Mouse (Mus musculus): Measurements from ENCODE around the gene Sox18.

The Sox18 gene

GRCm38 (mm10) chr2:181671326-181671725, at the start of gene Sox18:
Gene Sox18, minus strand, starts transcription at chr2:181671640.
- no peak for DNase-seq (ENCODE audit: low spot score in 2 of 2)

GRCm38 (mm10) chr2:181721200-181721599, 49.8 kb upstream of the Sox18 start:
- no peak for DNase-seq (ENCODE audit: low spot score in 2 of 2)

- DNase-seq (ENCODE audit: low spot score in 2 of 2) = no peak
Observed at GRCm38 (mm10) chr2:181720061-181720460, 48.6 kb upstream of the Sox18 start.

- no peak for DNase-seq (ENCODE audit: low spot score in 2 of 2)
Observed at GRCm38 (mm10) chr2:181716991-181717390, 45.6 kb upstream of the Sox18 start.

- DNase-seq (ENCODE audit: low spot score in 2 of 2) = no peak
Observed at GRCm38 (mm10) chr2:181715382-181715781, 43.9 kb upstream of the Sox18 start.

GRCm38 (mm10) chr2:181714903-181715326, 43.5 kb upstream of the Sox18 start, which contains the start of gene Oprl1:
Gene Oprl1, plus strand, starts transcription at chr2:181715016.
- DNase-seq (ENCODE audit: low spot score in 2 of 2) = peak in 1 of 2 experiments; percentile 15

- DNase-seq (ENCODE audit: low spot score in 2 of 2) = no peak
Observed at GRCm38 (mm10) chr2:181713749-181714148, 42.3 kb upstream of the Sox18 start.

- peak in 1 of 2 experiments; percentile 32 for DNase-seq (ENCODE audit: low spot score in 2 of 2)
Observed at GRCm38 (mm10) chr2:181706668-181707067, 35.2 kb upstream of the Sox18 start.

GRCm38 (mm10) chr2:181698241-181698640, 26.8 kb upstream of the Sox18 start, which contains the start of gene Lkaaear1:
Gene Lkaaear1, minus strand, starts transcription at chr2:181698442.
- DNase-seq (ENCODE audit: low spot score in 2 of 2) = no peak

- no peak for DNase-seq (ENCODE audit: low spot score in 2 of 2)
Observed at GRCm38 (mm10) chr2:181696801-181697420, 25.5 kb upstream of the Sox18 start.

- DNase-seq (ENCODE audit: low spot score in 2 of 2) = no peak
Observed at GRCm38 (mm10) chr2:181695776-181696175, 24.3 kb upstream of the Sox18 start.

GRCm38 (mm10) chr2:181694581-181694980, 23.1 kb upstream of the Sox18 start:
- DNase-seq (ENCODE audit: low spot score in 2 of 2) = no peak

GRCm38 (mm10) chr2:181693339-181694280, 22.2 kb upstream of the Sox18 start, which contains the start of gene Rgs19:
Gene Rgs19, minus strand, starts transcription at chr2:181693977.
- peak; percentile 83 for DNase-seq (ENCODE audit: low spot score in 2 of 2)

- no peak for DNase-seq (ENCODE audit: low spot score in 2 of 2)
Observed at GRCm38 (mm10) chr2:181692304-181692703, 20.9 kb upstream of the Sox18 start.

GRCm38 (mm10) chr2:181691571-181691970, 20.1 kb upstream of the Sox18 start:
- peak in 1 of 2 experiments; percentile 35 for DNase-seq (ENCODE audit: low spot score in 2 of 2)

GRCm38 (mm10) chr2:181691083-181691482, 19.6 kb upstream of the Sox18 start:
- DNase-seq (ENCODE audit: low spot score in 2 of 2) = no peak

GRCm38 (mm10) chr2:181689466-181690160, 18.2 kb upstream of the Sox18 start:
- DNase-seq (ENCODE audit: low spot score in 2 of 2) = no peak

GRCm38 (mm10) chr2:181687586-181687985, 16.1 kb upstream of the Sox18 start:
- no peak for DNase-seq (ENCODE audit: low spot score in 2 of 2)

GRCm38 (mm10) chr2:181685686-181686085, 14.2 kb upstream of the Sox18 start:
- DNase-seq (ENCODE audit: low spot score in 2 of 2) = no peak

- no peak for DNase-seq (ENCODE audit: low spot score in 2 of 2)
Observed at GRCm38 (mm10) chr2:181684713-181685112, 13.3 kb upstream of the Sox18 start.

GRCm38 (mm10) chr2:181683381-181683780, 11.9 kb upstream of the Sox18 start:
- DNase-seq (ENCODE audit: low spot score in 2 of 2) = no peak

- no peak for DNase-seq (ENCODE audit: low spot score in 2 of 2)
Observed at GRCm38 (mm10) chr2:181681978-181682377, 10.5 kb upstream of the Sox18 start.

Measured in thymus, postnatal 10 days (tissue).